Mouse (Mus musculus): ENCODE results near the gene Zdhhc17. TPM values are rescaled to one million over a fixed set of nuclear protein-coding genes. Genes with fewer than 3 reads are reported as not detected.
A peak's percentile ranks its signal among the peaks of the same experiment; 100 is the strongest.

Zdhhc17 gene
- total RNA-seq, 2 experiments from 2014 or later: 9.7 to 10.0 TPM

- no peak for ATAC-seq (ENCODE audit: poor library complexity, severe bottlenecking)
These were observed 50.2 kb downstream of the Zdhhc17 start for GRCm38 (mm10) chr10:110959781-110960180.

- ATAC-seq (ENCODE audit: poor library complexity, severe bottlenecking): no peak
These were observed 51.1 kb downstream of the Zdhhc17 start for GRCm38 (mm10) chr10:110958879-110959278.

DNA sequence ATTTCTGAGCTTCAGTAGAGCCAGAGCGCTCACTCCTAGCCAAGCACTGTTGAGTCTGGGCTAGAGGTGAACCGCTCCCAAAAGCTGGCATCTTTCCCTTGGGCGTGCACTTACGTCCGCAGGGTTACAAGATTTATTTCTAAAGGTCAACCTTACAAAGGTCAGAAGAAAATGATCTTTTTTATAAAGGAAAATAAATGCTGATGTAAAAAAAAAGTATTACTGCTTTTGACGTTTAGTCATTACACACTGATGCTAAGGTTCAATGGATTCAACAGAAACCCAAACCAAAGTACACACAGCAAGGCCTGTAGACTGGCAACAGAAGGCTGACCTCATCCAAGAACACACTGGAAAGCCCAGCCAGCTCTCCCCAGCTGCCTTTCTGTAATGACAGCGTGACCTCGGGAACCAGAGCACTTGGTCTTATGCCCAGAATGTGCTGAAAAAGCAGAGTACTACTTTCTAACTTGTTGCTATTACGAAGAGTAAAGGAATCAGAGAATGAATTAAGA is 56.9 kb downstream of the Zdhhc17 start:
- ATAC-seq (ENCODE audit: poor library complexity, severe bottlenecking): no peak

- no peak for ATAC-seq (ENCODE audit: poor library complexity, severe bottlenecking)
These were observed 57.7 kb downstream of the Zdhhc17 start for GRCm38 (mm10) chr10:110952271-110952670.

- ATAC-seq (ENCODE audit: poor library complexity, severe bottlenecking): no peak
These were observed 58.2 kb downstream of the Zdhhc17 start for GRCm38 (mm10) chr10:110951748-110952147.

DNA sequence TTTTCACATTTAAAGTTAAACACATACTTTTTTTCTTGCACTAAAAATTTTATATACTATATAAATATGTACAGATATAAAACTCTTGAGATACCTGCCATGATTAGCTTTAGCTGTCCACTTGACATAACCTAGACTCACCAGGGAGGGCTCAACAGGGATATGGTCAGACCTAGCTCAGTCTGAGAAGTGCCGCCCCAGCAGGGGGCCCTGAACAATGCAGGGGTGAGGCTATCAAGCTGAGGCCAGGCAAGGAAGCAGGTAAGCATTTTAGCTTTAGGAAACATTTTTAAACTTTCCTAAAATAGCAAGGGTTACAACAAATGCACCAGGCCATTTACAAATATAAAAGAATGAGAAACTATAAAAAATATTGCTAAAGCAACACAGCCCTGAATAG is 58.8 kb downstream of the Zdhhc17 start:
- no peak for ATAC-seq (ENCODE audit: poor library complexity, severe bottlenecking)

DNA sequence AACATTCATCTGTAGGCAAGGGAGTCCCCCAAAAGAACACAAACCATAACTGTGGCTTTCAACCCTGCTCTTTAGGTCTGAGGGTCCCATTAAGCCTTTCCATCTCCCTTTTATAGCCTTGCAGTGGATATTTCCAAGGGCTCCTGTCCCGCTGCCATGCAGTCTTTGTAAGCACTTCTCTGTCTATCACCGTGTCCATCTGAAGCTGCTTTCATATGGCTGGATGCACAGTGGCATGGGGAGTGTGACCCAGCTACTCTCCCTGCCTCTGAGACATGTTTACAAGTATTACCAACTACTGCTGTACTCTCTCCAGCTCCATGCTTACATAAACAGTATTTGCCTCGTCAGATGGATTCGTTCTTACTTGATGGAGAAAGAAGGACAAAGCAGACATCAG is 62.4 kb downstream of the Zdhhc17 start:
- no peak for ATAC-seq (ENCODE audit: poor library complexity, severe bottlenecking)

- ATAC-seq (ENCODE audit: poor library complexity, severe bottlenecking): 0 out of 2 replicates have a peak, but pooled peaks have one; percentile 15
These were observed 64.0 kb downstream of the Zdhhc17 start for GRCm38 (mm10) chr10:110945966-110946365.

- ATAC-seq (ENCODE audit: poor library complexity, severe bottlenecking): no peak
These were observed 65.8 kb downstream of the Zdhhc17 start for GRCm38 (mm10) chr10:110944175-110944574.

DNA sequence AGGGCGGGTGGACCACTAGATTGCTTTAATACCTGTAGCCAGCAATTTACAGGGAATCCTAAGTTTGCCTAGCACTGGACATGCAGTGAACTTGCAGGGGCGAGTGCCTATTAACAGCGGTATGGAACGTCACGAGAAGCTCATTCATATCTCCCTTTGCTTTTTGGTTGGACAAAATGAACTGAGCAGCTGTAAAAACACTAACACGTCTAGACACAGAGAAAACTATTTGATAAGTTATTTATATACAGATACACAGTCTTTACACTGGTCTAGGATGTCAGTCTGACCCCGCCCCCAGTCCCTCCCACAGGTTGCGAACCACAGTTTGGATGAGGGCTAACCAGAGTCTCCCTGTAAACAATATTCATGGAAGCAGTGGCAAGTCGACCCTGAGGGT is 67.1 kb downstream of the Zdhhc17 start:
- ATAC-seq (ENCODE audit: poor library complexity, severe bottlenecking): no peak

DNA sequence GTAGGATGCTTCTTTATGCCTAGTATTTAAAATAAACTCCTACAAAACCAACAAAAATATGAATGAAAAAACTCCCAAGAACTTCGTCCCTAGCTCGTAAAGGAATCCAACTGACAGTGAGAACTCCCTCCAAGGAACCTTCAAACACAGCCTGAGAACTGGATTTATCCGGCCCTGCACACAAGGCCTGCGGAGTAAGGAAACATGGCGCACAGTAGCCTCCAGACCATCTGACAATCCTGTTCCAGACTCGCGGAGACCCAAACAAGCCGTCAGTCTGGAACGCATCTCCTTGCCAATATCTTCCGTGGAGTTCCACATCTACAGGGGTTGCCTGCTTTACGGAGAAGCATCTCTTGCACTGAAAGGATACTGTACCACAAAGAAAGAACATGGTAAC is 68.0 kb downstream of the Zdhhc17 start:
- ATAC-seq (ENCODE audit: poor library complexity, severe bottlenecking): no peak

- ATAC-seq (ENCODE audit: poor library complexity, severe bottlenecking): no peak
These were observed 69.1 kb downstream of the Zdhhc17 start for GRCm38 (mm10) chr10:110940740-110941398.

- no peak for ATAC-seq (ENCODE audit: poor library complexity, severe bottlenecking)
These were observed 70.2 kb downstream of the Zdhhc17 start for GRCm38 (mm10) chr10:110939717-110940116.

- no peak for ATAC-seq (ENCODE audit: poor library complexity, severe bottlenecking)
These were observed 70.9 kb downstream of the Zdhhc17 start for GRCm38 (mm10) chr10:110938841-110939549.

- ATAC-seq (ENCODE audit: poor library complexity, severe bottlenecking): no peak
These were observed 71.6 kb downstream of the Zdhhc17 start for GRCm38 (mm10) chr10:110938361-110938760.

DNA sequence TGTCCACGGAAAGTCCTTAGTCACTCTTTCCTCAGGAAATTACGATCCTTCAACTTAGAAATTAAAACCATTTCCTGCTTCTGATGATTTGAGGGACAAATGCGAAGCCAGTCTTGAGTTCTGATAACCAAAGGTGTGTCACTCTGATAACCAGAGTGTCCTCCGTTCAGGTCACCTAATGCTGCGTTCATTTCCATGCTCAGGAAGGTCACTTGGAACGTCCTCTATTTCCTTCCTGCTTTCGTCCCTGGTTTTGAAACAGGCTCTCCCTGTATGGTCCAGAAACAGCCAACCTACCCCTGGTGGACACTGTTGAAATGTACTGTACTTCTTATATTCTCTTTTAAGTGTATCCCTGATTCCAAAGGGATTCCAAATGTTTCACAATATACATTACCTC is 74.3 kb downstream of the Zdhhc17 start:
- no peak for ATAC-seq (ENCODE audit: poor library complexity, severe bottlenecking)

- no peak for ATAC-seq (ENCODE audit: poor library complexity, severe bottlenecking)
These were observed 74.9 kb downstream of the Zdhhc17 start for GRCm38 (mm10) chr10:110935081-110935480.

- ATAC-seq (ENCODE audit: poor library complexity, severe bottlenecking): no peak
These were observed 76.4 kb downstream of the Zdhhc17 start for GRCm38 (mm10) chr10:110933584-110933983.

DNA sequence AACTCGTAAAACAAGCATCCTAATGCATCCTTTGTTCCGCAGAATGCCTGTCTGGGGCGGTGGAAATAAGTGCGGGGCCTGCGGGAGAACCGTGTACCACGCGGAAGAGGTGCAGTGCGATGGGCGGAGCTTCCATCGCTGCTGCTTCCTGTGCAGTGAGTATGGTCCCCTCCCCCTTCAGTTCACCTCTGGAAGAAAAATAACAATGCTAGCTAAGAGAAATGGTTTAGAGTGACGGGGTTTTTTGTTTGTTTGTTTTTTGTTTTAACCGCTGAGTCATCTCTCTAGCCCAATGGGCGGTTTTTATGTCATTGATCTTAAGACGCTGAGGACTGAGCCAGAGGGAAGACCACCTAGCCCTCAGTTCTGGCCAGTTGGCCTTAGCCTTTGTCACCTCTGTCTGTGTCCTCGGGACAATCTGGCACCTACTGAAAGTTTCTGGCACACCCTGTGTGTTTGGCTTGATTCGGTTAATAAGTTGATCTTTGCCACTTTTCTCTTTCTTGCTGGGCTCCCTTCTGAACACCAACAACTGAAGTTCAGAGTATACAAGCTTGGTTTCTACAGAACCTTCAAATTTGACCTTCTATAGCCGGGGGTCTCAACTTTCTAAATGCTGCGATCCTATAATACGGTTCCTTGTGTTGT is 77.9 kb downstream of the Zdhhc17 start:
- ATAC-seq (ENCODE audit: poor library complexity, severe bottlenecking): peak; percentile 97

DNA sequence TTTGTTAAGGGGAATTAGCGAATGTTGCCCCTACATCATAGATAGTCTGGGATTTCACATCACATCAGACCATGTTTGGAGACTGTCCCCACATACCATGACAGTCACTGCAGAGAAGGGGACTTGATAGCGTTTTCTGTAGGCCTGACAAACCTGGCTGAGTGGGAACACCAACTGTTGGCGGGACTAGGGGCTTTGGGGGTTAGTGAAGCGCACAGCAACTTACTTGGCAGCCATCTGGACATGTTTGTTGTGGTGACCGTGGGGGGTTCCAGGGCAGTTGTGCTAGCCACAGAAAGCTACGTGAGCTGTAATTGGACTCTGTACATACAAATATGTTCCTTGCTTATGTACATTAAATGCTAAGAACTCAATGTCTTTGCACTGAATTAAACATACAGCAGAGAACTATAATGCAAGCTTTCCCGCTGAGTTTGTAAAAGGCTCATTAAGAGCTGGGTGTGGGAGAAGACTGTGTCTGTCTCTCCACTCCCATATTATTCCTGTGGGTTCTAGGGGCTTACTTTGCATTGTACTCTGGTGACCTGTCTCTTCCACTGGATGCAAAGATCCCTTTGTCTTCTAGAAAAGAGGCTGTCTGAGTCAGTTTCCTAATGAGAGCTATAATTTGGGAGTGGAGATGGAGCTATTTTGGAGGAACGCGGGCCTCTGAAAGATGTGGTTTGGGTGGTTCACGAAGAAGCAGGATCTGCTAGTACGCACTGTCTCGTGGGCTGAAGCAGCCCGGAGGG is 78.6 kb downstream of the Zdhhc17 start:
- 0 out of 2 replicates have a peak, but pooled peaks have one; percentile 2 for ATAC-seq (ENCODE audit: poor library complexity, severe bottlenecking)

DNA sequence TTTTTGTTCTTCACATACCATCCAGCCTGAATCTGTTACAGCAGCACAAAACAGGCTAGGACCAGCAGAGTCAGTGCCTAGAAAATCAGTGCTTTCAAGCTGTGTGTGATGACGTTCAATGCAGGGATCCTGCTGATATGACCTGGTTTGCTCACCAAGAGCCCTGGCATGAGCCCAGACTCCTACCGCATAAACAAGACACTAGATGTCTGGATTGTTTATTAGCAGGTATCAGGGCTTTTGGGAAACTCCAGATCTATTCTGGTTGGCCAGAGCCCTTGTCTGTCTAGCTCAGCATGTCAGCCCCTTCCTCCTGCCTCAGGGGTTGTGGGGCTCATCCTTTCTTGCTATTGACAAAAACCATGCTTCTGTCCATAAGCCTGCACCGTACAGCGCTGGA is 80.2 kb downstream of the Zdhhc17 start:
- no peak for ATAC-seq (ENCODE audit: poor library complexity, severe bottlenecking)

All from megakaryocyte, adult 5-6 weeks (primary cell).